Mouse (Mus musculus) liver (tissue): ENCODE data around the gene Creb3l1.

ENCODE experiments used
- DNase-seq: peaks from one replicate; pipeline ENCODE4 v3.0.0-alpha.2; 2020; ENCODE audit warnings: mixed read lengths

Creb3l1 gene

DNA sequence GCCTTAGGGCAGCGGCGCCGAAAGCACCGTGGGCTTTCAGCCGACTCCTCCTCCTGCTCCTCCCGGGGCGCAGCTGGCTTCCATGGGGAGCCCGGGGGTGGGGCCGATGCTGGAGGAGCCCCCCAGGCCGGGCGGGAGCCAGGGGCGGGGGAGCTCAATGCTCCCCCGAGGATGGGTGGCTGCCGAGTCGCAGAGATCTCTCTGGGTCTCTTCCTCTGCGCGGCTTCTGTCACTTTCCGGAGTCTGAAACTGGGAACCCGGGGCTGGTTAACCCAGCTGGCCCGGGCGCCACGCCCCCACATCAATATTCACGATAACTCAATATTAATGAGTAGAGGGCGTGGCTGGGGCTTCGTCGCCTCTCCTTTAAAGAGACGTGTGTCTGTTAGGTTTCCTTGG is at the start of gene Creb3l1:
TSS of gene Creb3l1 (minus strand) at position 229 of the 399 bp plus-strand sequence.
- peak; percentile 65 for DNase-seq

DNA sequence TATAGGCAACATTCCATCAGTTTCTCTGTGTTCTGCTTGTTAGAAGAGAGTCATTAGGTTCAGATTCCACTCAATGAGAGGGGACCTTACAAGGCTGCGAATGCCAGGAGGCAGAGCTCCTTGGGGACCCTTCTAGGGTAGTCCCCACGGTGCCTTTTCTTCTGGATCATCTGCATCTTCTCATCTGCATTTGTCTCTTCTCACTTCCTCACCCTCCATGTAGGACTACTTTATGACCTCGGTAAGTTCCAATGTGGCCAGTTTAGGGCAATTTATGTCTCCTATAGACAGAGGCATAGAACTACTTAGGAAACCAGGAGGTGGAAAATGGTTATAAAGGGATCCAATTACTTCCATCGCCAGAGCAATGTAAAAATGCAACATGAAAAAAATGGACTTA is 46.8 kb upstream of the Creb3l1 start:
- no peak for DNase-seq

DNA sequence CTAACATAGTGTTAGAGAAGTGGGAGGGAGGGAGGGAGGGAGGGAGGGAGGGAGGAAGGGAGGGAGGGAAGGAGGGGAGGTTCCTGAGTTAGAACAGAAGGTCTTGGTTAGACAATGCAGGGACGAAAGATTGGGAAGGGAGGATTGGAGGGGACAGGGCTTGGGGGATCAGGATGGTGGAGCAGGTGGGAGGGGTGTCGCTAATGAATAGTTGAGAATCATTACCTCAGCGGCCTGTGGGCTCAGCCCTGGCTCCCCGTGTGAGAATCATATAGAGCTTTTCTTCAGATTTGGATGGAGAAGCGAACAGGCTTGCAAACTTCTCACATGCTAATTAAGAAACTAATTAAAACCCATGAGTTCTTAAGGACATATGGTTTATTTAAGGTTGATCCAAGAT is 45.3 kb upstream of the Creb3l1 start:
- DNase-seq, result no peak

DNA sequence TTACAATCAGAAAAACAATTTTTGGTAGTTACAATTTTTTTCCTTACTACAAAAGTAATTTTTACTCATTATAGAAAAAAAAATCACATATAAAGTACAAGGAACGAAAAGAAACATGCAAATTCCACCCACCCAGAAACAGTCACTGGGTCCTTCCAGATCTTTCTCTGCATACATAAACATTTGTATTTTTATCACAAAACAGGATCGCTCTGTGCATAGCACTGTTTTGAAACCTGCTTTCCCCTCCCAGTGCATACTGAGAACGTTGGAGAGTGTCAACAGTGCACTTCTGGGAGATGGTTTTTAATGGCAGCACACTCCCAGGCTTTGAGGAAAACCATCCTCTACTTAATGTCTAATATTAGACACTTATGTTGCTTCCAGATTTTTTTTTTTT is 43.3 kb upstream of the Creb3l1 start:
- DNase-seq, result no peak

DNA sequence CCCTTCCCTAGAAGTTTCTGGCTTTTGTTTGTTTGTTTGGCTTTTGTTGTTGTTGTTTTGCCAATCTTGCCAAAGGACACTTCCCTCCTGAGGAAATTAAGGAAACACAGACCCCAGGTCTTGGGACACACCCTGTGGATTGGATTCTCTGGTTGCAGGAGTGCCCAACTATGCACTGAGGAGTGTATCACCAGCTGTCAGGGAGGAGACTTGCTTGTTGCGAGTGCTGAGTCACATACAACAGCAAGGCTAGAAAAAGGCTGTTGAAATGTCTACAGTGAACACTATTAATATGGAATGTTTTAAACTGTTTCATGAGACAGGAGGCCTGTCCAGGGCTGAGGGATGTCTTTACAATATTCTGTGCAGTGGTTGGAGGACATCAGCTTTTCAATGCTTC is 42.6 kb upstream of the Creb3l1 start:
- no peak for DNase-seq

DNA sequence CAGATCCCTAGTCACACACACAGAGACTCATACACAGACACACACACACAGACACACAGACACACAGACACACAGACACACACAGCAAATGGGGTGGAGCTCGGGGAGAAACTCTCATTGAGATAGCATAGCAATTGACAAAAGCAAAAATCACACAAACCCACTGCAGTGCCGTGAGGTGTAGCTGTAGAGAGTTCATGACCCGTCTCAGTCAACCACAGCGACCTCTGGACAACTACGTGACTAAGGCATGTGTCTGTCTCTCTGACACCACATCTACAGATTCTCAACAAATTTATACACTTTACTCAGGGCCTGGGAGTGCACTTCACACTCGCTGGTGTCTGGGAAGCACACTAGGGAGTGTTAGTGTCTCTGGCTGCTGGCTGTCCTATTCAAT is 41.6 kb upstream of the Creb3l1 start:
- no peak for DNase-seq

DNA sequence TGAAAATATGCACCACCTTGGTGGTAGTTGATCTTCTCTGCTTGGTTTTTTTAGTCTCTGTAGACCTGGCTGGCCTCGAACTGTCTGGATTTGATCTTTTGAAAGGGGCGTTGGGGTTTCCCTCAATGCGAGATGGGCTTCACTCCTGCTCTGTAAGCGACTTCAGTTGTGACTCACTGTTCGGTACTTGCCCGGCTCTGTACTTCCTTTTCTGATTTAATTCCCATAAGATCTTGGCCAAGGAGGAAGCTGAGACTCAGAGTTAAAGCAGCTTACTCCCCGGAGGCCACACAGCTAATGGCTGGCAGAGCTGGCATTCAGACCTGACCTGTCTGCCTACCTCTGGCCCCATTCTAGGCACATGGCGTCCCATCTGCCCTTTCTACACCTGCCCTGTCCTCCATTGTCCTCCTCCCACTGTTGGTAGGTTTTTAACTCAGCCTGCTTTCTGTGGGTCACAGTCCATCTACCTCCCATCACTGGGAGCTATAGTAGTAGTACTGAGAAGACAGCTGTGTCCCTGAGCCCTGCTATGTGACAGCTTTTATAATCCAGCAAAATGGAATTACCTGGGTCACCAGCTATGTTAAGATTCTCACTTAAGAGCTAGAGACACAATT is 41.1 kb upstream of the Creb3l1 start:
- DNase-seq, result no peak

DNA sequence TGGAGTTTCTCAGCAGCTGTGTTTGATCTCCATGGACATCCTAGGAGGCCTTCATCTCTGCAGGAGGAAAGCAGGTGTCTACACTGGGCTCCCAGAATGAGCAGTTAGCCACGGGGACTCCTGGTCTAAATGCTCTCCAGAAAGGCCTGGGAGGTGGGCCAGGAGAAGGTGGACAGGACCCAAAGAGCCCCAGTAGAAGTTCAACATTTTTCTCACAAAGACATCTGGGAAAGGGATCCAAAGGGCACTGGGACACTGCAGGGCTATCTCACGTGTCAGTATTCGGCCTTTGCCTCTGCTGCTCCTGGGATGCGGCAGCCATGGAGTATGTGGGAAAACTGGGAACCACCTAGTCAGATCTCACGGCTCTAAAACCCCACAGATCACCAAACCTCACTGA is 38.8 kb upstream of the Creb3l1 start:
- no peak for DNase-seq

DNA sequence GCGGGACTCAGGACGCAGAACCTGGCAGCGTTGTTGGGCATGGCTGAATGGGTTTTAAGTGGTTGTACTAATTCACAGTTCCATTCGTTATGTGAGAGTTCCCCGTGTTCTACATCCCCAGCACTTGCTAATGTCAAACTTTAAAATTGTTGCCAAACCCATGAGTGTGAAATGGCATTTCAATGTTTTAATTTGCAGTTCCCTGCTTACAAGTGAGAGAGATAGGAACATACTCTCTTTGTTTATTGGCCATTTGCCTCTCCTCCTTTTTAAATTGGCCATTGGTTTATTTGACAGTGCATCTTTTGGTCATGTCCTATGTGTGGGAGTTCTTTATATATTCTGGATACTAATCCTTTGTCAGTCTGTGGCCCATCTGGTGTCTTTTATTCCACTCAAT is 37.0 kb upstream of the Creb3l1 start:
- DNase-seq, result no peak

DNA sequence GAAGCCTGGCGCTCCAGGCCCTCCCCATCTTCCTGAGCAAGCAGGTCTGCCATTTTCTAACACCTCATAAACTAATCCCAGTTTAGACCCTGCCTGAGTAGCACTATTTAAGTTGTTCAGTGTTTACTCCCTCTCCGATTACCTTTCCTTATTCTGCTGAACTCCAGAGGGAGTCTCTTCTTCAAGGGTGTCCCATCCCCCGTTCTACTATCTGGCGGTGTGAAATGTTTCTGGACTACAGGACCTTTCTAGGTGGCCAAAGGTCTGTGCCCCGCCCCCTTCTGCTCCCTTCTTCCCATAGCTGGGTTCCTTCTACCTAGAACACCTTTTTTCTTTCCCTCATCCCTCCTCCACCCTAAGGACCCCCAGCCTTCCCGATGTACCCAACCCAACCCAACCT is 36.0 kb upstream of the Creb3l1 start:
- DNase-seq, result no peak

DNA sequence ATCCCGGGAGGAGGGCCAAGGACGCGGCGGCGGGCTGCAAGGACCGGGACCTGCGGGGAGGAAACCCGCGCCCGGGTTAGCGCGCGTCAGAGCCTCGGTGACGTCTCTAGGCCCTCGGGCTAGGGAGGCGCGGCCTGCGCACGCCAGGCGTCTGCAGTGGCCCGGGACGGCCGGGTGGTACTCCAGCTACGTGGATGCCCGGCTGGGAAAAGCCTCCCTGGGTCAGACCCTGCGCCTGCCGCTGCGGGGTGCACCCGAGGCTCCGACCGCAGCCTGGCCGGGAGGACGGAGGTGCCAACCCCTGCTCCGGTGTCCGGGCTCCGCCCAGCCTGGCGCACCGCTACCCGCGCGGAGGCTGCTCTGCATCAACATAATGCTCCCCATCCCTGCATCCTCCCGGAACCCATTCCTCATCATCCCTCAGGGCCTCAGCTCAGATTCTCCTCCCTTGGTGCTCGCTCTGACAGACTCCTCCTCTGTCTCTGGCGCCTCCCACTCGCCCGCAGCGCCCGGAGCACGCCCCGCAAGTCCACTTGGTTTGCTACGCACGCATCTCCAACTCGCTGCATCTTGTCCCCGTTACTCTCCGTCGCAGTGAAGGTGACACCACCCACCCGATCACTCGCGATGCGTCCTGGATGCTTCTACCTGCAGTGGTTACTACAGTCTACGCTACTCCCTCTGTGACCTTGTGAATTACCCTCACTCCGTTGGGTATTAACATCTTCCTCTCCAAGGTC is 35.3 kb upstream of the Creb3l1 start:
- DNase-seq, result peak; percentile 20

DNA sequence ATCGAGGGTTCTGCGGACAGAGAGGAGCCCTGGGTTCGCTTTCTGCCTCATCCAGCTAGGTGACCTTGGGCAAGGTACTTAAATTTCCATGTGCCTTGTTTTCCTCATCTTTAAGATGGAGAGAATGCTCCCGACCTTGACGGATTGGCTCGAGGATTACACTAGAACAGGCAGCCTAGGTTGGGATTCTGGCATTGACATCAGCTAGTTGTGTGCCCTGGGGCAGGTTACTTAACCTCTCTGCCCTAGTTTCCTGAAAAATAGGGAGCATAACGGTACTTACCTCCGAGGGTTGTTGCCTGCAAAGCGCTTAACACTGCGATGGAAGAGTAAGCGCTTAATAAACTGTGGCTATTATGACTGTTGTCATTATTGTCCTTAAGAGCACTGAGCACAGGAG is 34.6 kb upstream of the Creb3l1 start:
- no peak for DNase-seq

DNA sequence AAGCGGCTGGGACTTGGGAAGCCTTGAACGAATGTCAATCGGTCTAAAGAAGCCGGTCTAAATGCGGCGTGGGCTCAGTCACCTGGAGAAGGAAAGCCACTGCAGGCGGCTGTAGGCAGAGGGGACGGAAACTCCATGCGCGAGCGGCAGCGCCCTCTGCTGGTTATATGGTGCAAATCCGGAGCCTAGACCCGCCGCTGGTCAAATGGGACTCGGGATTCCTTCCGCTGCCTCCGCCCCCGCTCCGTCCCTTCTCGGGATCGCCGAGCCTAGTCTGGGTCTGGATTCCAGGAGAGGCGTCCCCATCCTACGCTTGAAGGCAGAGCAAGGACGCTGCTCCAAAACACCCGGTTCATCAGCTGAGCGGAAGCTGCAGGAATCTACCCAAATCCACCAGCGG is 34.2 kb upstream of the Creb3l1 start:
- peak; percentile 83 for DNase-seq

DNA sequence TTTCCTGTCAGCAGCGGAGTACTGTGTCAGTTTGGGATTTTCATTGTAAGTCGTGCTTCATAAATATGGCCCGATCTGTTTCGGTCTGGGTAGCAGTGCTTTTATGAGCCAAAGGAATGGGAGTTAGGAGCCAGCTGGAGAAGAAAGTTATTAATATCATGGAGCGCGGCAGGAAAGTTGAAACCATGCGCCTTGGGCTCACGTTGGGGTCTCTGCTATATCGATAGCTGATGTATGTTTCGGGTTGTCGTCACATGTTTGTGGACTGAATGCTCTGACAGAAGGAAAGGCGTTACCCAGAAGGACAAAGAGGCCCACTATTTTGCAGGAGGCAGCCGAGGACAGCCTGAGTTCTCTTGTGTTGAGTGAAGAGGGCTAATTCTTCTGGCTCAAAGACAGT is 32.5 kb upstream of the Creb3l1 start:
- no peak for DNase-seq

DNA sequence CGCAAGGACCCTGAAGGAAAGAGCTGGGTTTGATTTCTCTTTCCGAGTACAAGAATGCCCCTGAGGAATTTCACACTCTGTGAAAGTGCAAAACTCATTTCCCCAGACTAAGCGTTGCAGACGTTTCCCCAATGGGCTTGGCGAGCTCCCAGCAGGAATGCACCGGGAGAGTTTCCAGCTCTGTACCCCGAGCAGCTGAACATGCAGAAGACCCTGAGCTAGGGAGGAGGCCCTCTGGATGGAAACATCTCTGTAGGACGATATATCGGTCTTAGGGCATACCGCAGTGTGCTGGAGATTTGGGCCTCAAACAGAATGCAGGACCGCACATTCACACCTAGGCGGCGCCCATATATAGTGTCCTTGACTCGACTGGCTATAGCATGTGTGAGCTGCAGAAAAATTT is 31.5 kb upstream of the Creb3l1 start:
- peak; percentile 58 for DNase-seq

DNA sequence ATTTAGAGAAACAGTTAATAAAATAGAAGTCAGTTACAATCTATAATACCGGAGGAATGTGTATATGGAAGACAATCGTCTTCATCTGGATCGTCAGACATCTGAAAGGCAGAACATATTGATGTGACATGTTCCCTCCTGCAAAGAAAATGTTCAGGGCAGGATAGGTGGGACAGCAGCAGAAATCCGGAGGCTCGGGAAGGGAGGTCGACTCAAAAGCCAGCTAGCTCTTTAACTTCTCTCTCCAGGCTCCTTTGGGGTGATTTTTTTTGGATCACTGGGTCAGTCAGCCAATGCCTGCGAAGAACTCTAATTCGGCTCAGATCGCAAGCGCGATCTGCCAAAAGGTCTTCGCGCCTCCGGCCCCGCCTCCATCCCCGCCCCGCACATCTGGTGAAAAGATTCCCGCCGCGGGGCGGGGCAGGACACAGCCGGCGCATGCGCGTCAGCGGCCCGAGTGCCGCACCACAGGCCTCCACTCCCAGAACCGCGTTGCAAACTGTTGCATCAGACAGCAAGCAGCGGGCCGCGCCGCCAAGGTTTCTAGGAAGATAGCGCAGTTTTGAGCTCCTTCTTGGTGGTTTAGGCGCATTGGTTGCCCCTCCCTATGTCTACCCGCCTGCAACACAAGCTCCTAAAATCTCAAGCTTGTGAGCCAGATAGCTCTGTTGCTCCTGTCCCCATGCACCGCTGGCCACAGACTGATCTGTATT is 31.0 kb upstream of the Creb3l1 start:
- peak; percentile 89 for DNase-seq

DNA sequence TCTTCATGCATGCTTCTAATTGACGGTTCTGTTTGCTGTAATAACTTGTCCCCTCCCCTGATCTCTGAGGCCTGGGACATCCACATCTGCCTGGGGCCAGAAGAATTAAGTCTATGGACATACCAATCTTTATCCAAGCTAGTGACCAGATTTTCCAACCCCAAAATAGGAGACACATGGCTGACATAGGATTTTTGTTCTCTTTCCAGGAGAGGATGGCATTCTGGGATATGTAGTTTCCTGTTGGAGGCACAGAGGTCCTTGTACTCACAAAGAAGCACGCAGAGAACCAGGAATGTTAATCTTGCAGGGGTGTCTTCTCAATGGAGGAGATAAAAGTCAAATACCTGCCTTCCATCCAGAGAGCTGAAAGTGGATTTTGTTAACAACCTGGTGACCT is 28.5 kb upstream of the Creb3l1 start:
- no peak for DNase-seq

DNA sequence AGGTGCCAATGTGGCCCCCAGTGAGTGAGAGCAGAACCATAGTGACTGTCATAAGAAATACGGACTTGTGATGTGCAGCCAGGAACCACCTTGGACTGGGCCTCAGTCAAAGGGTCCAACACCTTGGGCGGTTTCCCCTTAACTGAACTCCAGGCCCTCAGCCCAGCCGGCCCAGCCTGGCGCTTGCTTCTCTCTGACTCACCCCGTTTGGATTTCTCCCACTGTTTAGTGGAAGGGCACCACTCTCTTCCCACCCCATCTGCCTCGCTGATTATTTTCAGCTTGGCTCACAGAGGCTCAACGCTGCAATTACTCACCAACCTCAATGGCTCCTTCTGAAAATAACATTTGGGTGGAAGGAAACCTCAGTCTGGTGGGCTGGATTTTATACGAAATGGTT is 27.9 kb upstream of the Creb3l1 start:
- DNase-seq, result no peak

DNA sequence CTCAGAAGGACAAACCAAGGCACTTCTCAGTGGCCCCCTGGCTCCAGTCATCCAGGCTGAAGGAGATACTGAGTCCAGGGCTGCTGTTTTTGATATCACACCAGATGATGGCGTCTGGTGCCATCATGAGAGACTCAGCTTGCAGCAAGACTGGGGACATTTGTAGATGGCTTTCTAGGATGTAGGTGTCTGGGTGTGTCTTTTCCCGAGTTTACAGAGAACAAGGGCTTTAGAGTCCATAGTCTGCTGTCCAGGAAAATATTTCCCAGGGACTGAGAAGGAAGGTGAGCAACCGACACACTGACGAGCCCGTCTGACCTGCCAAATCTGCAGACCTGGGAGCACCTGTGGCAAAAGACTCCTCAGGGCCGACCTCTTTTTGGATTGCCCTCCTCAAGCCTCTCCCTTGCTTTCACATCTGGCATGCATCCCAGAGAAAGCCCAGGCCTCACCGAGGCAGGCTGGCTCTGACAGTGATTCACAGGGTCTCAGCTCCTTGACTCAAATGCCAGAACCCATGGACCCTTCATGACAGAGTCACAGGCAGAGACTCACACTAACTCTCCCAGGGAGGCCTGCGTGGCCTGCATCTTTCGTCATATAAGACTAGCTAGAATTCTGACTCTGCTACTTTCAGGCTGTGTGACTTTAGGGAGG is 23.9 kb upstream of the Creb3l1 start:
- DNase-seq, result no peak

DNA sequence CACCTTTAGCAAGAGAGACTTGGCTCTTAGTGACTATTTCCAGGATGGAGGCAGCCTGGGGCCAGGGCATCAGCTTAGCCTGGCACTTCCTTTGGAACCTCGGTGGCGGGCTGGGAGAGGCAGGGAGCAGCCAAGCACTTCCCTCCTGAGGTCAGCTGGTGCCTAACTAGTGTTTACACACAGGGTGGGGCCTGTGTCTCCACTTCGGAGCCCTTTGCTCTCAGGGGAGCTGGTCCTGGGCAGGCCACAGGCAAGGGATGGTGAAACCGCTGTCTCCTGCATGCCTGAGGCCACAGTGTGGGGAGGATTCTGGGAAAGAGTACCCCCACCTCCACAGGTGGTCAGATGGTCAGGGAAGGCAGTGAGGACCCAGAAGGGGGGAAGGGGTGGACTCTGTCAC is 23.3 kb upstream of the Creb3l1 start:
- peak; percentile 31 for DNase-seq

DNA sequence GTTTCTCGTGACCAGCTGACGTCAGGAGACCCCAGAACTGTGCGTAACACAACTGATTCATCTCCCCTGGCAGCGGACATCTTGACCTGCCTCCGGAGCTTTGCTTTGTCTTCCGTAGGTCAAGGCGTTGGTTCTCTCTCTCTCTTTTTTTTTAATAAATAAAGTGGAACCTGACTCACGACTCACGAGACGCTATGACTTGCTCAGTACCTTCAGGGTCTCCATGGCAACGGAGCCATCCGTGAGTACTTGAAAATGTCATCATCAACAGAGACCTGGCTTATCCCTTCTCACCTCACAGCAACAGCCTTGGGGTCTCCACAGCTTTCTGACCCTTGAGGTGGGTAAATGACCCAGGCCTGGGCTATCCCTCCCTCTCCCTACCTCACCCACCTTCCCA is 19.0 kb upstream of the Creb3l1 start:
- DNase-seq, result no peak

DNA sequence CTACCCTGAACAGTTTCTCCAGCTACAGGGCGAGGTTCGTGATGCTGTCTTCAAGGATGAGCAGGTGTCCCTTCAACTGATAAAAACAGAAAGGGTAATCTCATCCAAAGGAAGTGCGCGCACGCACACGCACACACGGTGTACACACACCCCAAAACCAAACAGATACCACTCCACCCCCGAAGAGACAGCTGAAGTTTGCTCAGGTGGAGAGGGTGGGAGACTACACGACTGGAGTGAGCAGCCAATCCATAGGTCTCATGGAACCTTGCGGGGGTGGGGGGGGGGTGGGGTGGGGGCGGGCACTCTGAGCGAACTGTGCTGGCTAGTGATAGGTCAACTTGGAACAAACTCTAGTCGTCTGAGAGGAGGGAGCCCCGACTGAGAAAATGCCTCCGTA is 17.2 kb upstream of the Creb3l1 start:
- DNase-seq, result no peak

DNA sequence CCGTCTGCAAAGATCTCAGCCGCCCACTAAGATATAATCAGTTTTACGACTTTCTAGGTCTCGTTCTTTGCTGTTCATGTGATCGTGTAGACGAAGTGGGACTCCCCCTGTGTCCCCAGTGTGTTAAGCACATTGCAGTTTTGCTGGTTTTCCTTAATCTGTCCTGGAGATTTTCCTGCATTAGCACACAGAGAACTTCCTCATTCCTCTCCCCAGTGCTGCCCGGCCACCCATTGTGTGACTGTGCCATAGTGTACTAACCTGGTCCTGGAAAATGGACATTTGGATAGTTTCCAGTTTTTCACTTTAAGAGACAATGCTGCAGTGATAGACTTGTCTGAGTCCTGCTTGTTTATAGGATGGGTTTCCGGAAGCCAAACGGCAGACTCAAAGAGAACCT is 10.0 kb upstream of the Creb3l1 start:
- DNase-seq, result no peak

DNA sequence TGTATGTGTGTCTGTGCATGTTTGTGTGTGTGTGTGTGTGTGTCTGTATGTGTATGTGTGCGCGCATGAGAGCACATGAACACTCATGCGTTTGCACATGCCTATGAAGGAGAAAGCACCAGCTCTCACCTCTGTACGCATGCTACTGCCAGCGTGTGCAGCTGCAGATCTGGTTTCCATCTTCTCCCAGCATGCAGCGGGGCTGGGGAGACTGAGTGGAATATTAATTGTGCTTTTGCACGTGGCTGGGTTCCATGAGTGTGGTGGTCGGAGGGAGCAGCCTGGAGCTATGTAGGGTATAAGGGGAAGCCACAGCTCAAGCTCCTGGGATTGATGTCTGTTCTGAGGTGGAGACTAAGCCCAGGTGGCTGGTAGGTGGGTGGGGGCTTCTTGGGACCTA is 6.3 kb upstream of the Creb3l1 start:
- DNase-seq, result no peak
